Mouse (Mus musculus): ENCODE data around the gene Arhgap23. TPM values are rescaled to one million over a fixed set of nuclear protein-coding genes. Genes with fewer than 3 reads are reported as not detected.

The Arhgap23 gene
- total and polyA plus RNA-seq, 2 experiments from 2014 or later = 9.6 to 80.2 TPM

- Histone ChIP-seq H3K9me3 (ENCODE audit: low read length) (no peaks in the 10 kb centered on the region), H3K4me2 (ENCODE audit: low read depth, low read length, poor library complexity, severe bottlenecking) (no peak overlapping the region), H3K4me1 (ENCODE audit: insufficient read depth, low read length) (no peaks in the 10 kb centered on the region), H3K9ac (replicated peaks; ENCODE audit: low read length, poor library complexity, severe bottlenecking) (no peak overlapping the region), H3K27me3 (ENCODE audit: insufficient read depth, low read length) (no peaks in the 10 kb centered on the region), H3K36me3 (ENCODE audit: insufficient read depth, low read length) (peaks cover 43% of the 10 kb centered on the region), H3K4me3 (ENCODE audit: low read depth, low read length) (no peak overlapping the region), H3K27ac (ENCODE audit: low read depth, low read length) (no peak overlapping the region)
- TF ChIP-seq CTCF (IDR thresholded peaks at IDR 0.05) = no peak
- WGBS = 80% methylated on average over 3 of the region's 3 CpGs
- no peak for DNase-seq (ENCODE audit: low spot score)
- ATAC-seq (ENCODE audit: low FRiP score) = no peak
Measured at GRCm38 (mm10) chr11:97487656-97488055, 72.3 kb downstream of the Arhgap23 start.

GRCm38 (mm10) chr11:97489589-97490324, 74.4 kb downstream of the Arhgap23 start:
- Histone ChIP-seq H3K4me3 (ENCODE audit: low read depth, low read length) (no peak overlapping the region), H3K27me3 (ENCODE audit: insufficient read depth, low read length) (no peaks in the 10 kb centered on the region), H3K9ac (replicated peaks; ENCODE audit: low read length, poor library complexity, severe bottlenecking) (no peak overlapping the region), H3K4me2 (ENCODE audit: low read depth, low read length, poor library complexity, severe bottlenecking) (no peak overlapping the region), H3K9me3 (ENCODE audit: low read length) (no peaks in the 10 kb centered on the region), H3K36me3 (ENCODE audit: insufficient read depth, low read length) (peaks cover 45% of the 10 kb centered on the region), H3K27ac (ENCODE audit: low read depth, low read length) (no peak overlapping the region), H3K4me1 (ENCODE audit: insufficient read depth, low read length) (no peaks in the 10 kb centered on the region)
- TF ChIP-seq CTCF (IDR thresholded peaks at IDR 0.05) = peak; percentile 92
- 28% methylated on average over 16 of the region's 16 CpGs for WGBS
- ATAC-seq (ENCODE audit: low FRiP score) = peak; percentile 44; the same call in 1 of the 2 replicates
- peak; percentile 81 for DNase-seq (ENCODE audit: low spot score)

- H3K9me3 ChIP-seq (ENCODE audit: low read length) = no peaks in the 10 kb centered on the region
- no peak overlapping the region for H3K9ac ChIP-seq (replicated peaks; ENCODE audit: low read length, poor library complexity, severe bottlenecking)
- ATAC-seq (ENCODE audit: low FRiP score) (0 out of 2 replicates have a peak, but pooled peaks have one; percentile 5), DNase-seq (ENCODE audit: low spot score) (no peak)
- H3K4me1 ChIP-seq (ENCODE audit: insufficient read depth, low read length) = no peaks in the 10 kb centered on the region
- H3K27me3 ChIP-seq (ENCODE audit: insufficient read depth, low read length) = no peaks in the 10 kb centered on the region
- 76% methylated on average over 10 of the region's 10 CpGs for WGBS
- peak; percentile 6; the same call in 1 of the 2 replicates for TF ChIP-seq CTCF (IDR thresholded peaks at IDR 0.05)
- peaks cover 40% of the 10 kb centered on the region for H3K36me3 ChIP-seq (ENCODE audit: insufficient read depth, low read length)
- no peak overlapping the region for H3K27ac ChIP-seq (ENCODE audit: low read depth, low read length)
- no peak overlapping the region for H3K4me3 ChIP-seq (ENCODE audit: low read depth, low read length)
- H3K4me2 ChIP-seq (ENCODE audit: low read depth, low read length, poor library complexity, severe bottlenecking) = no peak overlapping the region
Measured at GRCm38 (mm10) chr11:97491640-97492039, 76.3 kb downstream of the Arhgap23 start.

DNA sequence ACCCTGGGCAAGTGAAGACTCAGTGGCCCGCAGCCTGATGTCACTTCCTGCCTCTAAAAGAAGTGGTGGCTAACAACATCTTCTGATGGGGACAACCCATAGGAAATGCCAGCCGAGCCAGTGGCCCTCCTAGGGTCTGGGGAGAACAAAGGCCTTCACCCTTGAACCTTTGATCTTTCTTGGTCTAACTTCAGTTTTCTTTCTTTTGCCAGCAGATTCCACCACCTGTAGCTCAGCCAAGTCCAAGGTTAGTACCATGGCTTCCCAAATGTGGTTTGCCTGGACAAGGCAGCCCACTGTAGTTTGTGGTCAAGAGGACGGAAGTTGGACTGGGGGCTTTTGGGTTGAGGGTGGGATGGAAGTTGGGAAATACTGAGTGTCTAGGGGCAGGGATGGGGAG, 77.5 kb downstream of the Arhgap23 start:
- no peak for TF ChIP-seq CTCF (IDR thresholded peaks at IDR 0.05)
- Histone ChIP-seq H3K36me3 (ENCODE audit: insufficient read depth, low read length) (peaks cover 42% of the 10 kb centered on the region), H3K27me3 (ENCODE audit: insufficient read depth, low read length) (no peaks in the 10 kb centered on the region), H3K4me1 (ENCODE audit: insufficient read depth, low read length) (no peaks in the 10 kb centered on the region), H3K4me2 (ENCODE audit: low read depth, low read length, poor library complexity, severe bottlenecking) (no peak overlapping the region), H3K4me3 (ENCODE audit: low read depth, low read length) (no peak overlapping the region), H3K27ac (ENCODE audit: low read depth, low read length) (no peak overlapping the region), H3K9ac (replicated peaks; ENCODE audit: low read length, poor library complexity, severe bottlenecking) (no peak overlapping the region), H3K9me3 (ENCODE audit: low read length) (no peaks in the 10 kb centered on the region)
- WGBS = 85% methylated on average over 3 of the region's 3 CpGs
- DNase-seq (ENCODE audit: low spot score) (no peak), ATAC-seq (ENCODE audit: low FRiP score) (no peak)

DNA sequence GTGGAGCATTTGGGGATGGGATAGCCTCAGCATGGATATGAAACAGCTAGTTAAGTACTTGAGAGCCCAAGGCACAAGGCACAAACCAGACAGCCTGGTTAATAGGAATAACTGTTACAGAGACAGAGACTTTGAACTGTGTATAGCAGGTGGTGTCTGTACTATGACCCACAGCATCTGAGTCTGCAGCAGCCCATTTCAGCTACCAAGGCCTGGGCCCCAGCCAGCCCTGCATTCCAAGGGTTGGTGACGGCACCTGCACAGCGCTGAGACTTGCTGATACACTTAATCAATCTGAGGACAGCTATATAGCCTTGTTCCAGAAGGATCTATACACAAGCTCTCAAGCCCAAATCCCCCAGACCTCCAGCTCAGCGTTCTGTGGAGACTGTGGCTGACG, 82.2 kb downstream of the Arhgap23 start:
- WGBS = 95% methylated on average over 4 of the region's 4 CpGs
- Histone ChIP-seq H3K4me3 (ENCODE audit: low read depth, low read length) (no peak overlapping the region), H3K36me3 (ENCODE audit: insufficient read depth, low read length) (peaks cover 43% of the 10 kb centered on the region), H3K4me2 (ENCODE audit: low read depth, low read length, poor library complexity, severe bottlenecking) (no peak overlapping the region), H3K27me3 (ENCODE audit: insufficient read depth, low read length) (peaks cover 9% of the 10 kb centered on the region; the same call in 1 of the 2 replicates), H3K9me3 (ENCODE audit: low read length) (no peaks in the 10 kb centered on the region), H3K9ac (replicated peaks; ENCODE audit: low read length, poor library complexity, severe bottlenecking) (no peak overlapping the region), H3K4me1 (ENCODE audit: insufficient read depth, low read length) (no peaks in the 10 kb centered on the region), H3K27ac (ENCODE audit: low read depth, low read length) (no peak overlapping the region)
- DNase-seq (ENCODE audit: low spot score) (no peak), ATAC-seq (ENCODE audit: low FRiP score) (no peak)
- no peak for TF ChIP-seq CTCF (IDR thresholded peaks at IDR 0.05)
